Mouse (Mus musculus): ENCODE measurements at regions not wholly inside any gene's neighbourhood (a gene's known extent, or its start where the extent isn't known, plus 50 kb on each side); places are given as distances from the start of the nearest gene placed in this dataset.

DNA sequence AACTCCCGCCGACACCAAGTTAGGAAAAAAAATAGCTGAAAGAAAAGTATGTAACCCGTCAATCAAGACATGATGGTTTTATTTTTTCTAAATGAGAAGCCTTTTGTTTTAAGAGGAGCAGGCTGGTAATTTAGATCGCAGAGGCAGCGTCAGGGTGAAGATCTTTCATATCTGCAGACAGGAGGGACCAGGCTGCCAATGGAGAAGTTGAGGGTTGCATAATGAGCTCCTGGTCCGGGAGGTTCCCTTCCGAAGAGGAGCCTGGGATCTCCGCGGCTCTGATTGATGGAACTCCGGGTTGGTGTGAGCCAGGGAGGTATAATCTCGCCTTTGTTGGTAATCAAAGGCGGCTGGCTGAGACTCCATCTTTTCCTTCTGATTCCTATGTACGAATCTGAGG is 168.8 kb upstream of the Mvb12b start:
- no peak for DNase-seq
- intact Hi-C loops (cut with DNase I; ENCODE audit: low total_unique reads), result no loop called here

DNA sequence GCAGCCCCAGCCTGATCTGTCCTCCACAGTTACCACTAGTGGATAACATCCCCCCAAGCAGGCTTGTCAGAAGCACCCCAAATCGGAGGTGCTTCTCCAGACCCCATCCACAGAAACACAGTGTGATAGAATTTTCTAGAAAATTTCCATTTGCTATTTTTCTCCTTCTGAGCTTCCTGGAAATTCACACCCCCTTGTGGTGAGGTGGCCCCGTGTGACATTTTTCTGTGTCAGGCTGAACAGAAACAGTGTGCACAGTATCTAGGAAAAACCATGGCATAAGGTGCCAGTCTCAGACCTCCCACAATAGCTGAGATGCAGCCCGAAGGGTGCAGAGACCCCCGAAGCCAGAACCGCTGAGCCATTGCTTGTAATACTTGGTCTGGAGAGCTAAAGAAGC is 155.3 kb upstream of the Mvb12b start:
- DNase-seq, result no peak
- intact Hi-C loops (cut with DNase I; ENCODE audit: low total_unique reads), result no loop called here

DNA sequence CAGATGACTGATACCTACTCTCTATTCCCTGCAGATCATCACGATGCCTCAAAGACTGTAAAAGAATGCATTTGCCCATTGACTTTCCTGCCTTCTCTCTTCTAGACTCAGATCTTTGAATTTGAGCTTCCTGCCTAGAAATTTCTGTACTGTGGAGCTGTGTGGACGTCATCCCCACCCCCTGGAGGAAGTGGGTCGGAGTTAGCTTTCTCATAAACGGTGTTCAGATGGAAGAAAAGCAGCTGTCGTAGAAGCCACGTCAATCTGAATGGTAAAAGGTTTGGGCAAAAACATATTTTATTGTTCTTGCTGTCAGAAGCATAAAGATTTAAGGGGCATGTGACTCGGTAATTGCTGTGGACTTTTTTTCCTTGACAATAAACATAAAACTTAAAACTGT is 154.6 kb upstream of the Mvb12b start:
- intact Hi-C loops (cut with DNase I; ENCODE audit: low total_unique reads), result no loop called here
- DNase-seq, result no peak

DNA sequence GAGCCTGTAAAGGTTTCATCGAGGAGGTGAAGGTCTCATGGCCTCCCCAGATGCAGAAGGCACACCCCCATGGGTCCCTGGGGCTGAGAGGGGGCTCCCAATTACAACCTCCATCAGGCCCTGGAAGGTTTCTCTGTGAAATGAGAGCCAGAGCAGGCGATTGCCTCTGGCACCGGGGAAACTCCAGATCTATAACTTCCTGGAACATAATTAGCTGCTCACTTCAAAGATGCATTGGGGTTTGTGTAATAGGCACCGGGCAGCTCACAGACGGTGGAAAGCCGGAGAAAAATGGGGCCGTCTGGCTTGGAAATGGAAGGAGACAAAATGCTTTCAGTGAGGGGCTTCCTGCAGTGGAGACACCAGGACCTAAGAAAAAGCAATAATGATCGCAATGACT is 151.2 kb upstream of the Mvb12b start:
- intact Hi-C loops (cut with DNase I; ENCODE audit: low total_unique reads), result no loop called here
- no peak for DNase-seq

DNA sequence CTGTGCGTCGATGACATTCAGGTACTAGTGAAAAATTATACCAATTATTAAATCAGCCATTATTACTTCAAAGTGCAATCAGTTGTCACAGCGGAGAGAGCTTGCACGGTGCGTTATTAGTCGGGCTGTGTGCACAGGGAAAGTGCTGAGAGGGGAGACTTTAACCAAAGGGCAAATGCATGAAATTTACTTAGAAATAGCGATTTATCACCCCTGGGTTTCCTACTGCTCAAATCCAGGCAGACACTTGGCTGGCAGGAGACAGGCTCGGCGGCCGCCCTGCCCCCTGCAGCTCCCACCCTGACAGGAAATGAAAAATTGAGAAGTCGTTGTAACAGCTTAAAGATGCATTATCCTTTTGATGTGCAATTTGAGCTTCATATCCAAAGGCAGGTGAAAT is 145.5 kb upstream of the Mvb12b start:
- intact Hi-C loops (cut with DNase I; ENCODE audit: low total_unique reads), result no loop called here

DNA sequence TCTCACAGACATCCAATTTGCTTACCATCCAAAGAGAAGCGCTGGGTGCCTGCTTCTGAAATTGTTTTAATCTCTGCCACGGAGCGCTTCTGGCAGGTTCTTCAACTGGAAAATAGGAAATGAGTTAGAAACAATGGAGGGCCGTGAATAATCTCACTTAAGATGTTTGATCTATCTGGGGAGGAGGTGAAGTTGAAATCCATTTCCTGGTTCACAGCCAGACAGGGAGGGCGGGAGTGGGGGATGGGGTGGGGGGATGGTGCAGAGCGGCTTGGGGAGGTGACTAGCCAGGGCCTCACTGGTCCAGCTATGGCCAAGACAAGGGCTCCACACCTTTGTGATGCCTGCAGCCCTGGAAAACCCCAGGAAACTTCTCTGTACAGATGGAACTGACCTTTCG is 143.7 kb upstream of the Mvb12b start:
- no peak for DNase-seq
- intact Hi-C loops (cut with DNase I; ENCODE audit: low total_unique reads), result no loop called here

More for the DNA sequence above, 145.5 kb upstream of the Mvb12b start:
- DNase-seq, result no peak

DNA sequence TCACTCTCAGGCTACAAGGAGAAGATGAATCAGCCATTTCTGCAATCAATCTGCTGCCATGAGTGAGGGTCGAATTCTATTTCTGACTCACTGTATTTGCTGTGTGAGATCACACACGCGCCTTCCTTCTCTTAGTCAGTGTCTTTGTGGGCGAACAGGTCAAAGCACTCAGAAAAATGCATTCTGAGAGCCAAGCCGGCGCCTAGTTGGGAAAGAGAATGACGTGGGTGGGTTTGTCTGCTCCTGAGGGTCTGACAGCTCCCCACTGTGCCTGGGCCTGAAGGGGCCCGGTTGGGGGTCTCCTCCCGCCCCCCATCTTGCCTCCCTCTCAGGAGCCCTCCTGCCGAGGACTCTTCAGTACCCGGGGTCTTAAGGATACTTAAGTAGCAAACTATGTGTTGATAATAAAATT is 143.3 kb upstream of the Mvb12b start:
- DNase-seq, result no peak
- intact Hi-C loops (cut with DNase I; ENCODE audit: low total_unique reads), result no loop called here

DNA sequence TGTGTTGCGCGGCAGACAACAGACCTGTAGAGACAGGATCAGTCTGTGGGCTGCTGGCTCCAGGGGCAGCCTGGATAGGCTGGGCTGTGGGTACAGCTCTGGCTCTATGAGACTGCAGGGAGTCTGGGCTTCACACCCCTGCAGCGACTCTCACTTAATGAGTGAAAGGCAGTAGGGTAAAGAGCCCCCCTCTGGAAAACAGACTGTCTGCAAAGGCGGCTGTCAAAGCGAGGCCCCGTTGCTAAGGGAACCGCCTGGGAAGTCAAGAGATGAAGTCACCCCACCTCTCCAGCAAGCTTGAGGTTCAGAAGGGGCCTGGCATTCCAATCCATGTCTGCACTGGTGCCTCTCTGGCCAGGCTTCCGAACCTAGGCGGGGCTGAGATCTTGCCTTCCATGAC is 139.7 kb upstream of the Mvb12b start:
- intact Hi-C loops (cut with DNase I; ENCODE audit: low total_unique reads), result no loop called here
- no peak for DNase-seq

DNA sequence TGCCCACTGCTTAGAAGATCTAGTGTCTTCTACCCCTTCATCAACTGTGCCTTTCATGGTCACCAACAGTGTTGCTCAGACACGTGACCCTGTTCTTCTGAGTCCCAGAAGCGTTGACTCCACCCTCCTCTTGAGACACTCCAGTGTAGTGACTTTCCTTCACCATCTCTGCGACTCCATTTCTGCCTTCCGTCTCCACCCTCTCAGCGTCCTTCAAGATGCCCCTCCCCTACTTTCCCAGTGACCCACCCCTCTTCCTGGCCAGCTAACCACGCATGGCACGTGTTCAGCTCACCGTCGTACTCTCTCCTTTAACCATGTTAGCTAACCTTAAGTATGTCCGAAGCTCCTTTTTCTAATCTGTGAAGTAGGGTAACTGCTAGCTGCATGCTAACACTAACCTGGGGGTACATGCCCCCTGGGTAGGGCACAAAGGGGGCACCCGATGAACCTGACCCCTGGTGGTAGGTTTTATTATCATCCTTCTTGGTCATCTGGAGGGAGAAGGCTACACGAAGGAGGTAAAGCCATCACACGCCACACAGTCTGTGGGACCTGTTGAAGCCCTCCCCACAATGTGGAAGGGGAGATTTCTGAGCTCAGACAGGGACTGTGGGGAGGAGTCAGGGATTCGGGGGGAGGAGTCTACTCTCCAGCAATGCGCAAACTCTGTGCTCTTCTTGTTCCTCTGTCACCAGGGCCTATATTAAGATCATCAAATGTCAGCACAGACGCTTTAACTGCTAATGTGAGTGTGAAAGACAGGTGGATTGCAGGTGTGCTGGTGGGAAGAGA is 139.0 kb upstream of the Mvb12b start:
- intact Hi-C loops (cut with DNase I; ENCODE audit: low total_unique reads), result no loop called here
- DNase-seq, result no peak

DNA sequence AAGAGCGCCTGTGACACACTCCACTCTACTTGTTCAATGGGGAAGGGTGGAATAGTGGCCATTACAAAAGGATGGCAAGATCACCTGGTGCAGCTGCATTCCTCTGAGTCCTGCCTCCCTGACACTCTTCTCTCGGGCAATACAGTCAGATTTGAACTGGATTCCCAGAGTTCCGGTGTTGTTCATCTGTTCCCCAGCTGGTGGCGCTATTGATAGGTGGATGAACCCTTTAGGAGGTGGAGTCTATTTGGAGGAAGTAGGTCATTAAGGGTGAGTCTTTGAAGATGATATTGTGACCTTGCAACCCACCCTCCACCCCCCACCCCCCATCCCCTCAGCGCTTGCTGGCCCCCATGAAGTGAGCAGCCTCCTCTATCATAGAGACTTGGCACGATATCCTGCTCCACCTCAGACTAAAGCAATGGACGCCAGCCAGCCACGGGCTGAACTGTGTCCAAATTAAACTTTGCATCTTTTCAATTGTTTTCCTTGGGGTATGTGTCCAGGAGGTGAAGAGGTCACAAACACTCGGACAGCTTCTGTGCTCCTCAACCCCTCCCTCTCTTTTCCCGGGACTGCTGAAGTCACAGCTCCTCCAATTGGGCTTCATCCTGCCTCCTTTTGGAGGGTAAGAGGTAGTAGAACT is 138.1 kb upstream of the Mvb12b start:
- DNase-seq, result no peak
- intact Hi-C loops (cut with DNase I; ENCODE audit: low total_unique reads), result no loop called here

DNA sequence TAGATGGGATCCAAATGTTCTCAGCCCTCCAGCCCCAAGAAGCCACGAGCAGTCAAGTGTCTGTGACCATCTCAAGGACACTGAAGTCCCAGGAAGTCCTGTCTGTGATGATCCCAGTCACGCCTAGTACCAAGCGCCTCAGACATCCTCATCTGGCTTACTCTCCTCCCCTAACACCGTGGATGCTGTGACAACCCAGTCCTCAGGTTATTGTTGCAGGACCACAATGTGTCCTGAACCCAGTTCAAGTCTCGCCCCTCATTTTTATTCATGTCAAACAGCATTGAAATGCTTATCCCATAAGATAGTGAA is 129.4 kb upstream of the Mvb12b start:
- no peak for DNase-seq
- intact Hi-C loops (cut with DNase I; ENCODE audit: low total_unique reads), result no loop called here

DNA sequence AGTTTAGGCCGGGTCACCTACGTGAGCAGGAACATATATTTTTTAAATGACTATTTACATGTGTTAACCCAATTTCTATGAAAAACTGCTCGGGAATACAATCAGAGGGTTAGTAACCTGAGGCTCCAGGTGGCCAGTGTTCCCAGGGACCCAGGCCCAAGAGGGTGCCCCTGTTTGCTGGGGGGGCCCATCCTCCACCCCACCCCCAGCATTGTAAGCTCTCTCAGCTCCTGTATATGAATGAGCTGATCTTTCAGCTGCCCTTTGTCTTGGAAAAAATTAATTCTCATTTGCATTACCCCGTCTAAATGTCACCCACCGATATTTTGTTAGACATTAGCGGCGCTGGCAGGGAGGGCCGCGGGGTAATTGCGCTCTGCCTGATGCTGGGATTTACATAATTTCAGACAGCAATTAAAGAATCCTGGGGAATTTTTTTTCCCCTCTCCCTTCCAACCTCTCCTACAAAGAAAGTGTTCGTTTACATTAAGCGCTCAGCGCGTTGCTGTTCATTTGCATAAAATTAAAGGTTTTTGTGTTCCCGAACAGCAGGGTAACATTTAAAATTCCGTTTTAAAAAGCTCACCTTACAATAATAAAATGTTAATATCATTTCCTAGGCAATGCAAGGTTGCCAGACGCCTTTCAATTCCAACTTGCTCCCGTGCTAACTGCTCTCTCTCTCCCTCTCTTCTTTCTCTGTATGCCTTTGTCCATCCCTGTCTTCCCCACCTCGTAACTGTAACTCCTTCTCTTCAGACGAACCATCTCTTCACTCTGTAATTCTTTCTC is 128.8 kb upstream of the Mvb12b start:
- DNase-seq, result no peak
- intact Hi-C loops (cut with DNase I; ENCODE audit: low total_unique reads), result no loop called here

DNA sequence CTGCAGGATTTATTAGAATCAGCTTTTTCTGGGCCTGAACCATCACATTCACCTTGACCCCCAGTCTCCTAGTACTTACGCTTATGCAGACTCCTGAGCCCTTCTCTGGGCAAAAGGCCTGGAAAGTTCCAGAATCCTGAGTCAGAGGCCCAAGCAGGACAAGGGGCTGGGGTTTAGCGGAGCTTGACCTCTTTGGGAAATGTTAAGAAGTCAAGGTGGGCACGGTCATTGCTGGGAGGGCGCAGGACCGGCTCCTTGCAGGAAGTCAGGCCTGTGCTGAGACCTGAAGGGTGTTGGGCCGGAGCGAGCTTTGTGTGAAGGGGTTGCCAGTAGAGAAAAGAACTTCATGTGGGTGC is 127.9 kb upstream of the Mvb12b start:
- intact Hi-C loops (cut with DNase I; ENCODE audit: low total_unique reads), result no loop called here
- no peak for DNase-seq

DNA sequence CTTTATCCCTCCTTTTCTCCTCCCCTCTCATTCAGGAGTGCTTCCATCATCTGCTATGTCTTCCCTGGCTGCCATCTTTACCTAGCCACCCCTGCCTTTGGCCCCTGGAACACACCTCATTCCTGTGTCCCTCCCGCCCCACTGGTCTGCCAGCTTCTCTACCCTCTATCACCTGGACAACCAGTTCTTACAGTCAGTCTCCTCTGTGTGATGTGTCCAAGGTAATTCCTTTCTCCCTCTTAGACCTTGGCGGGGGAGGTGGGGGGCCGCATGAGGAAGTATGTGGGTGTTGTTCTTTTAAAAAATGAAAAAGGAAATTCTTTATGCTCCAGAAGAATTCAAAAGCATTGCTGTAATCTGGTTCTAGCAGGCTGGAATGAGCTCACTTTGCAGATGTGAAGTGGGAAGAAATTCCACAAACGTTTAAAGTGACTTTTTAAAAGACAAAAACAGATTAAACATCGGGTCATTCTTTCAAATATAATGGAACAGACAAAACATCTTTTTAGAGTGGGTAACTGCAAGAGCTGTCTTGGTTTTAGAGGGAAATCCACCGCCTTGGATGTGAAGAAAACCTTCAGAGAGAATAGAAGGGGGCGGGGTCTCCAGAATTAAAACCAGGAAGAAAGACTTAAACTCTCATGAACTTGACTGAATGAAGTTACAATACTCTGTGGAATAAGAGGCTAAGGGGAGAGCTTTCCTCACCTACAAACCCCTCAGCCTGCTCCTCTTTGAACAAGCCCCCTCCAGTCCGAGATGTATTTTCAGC is 127.3 kb upstream of the Mvb12b start:
- intact Hi-C loops (cut with DNase I; ENCODE audit: low total_unique reads), result no loop called here
- no peak for DNase-seq

DNA sequence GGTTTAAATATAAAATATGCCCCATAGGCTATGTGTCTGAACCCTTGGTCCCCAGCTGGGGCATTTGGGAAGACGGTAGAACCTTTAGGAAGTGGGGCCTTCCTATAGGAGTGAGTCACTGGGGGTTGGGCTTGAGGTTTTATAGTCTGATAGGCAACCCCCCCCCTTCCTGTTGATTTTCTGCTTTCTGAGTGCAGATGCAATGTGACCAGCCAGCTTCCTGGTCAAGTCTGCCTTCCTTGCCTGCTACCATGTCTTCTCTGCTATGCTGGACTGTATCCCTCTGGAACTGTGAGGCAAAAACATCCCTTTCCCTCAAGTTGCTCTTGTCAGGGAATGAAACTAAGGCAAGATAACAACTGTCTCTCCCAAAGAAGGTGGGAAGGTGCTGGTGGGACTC is 122.4 kb upstream of the Mvb12b start:
- no peak for DNase-seq
- intact Hi-C loops (cut with DNase I; ENCODE audit: low total_unique reads), result no loop called here

DNA sequence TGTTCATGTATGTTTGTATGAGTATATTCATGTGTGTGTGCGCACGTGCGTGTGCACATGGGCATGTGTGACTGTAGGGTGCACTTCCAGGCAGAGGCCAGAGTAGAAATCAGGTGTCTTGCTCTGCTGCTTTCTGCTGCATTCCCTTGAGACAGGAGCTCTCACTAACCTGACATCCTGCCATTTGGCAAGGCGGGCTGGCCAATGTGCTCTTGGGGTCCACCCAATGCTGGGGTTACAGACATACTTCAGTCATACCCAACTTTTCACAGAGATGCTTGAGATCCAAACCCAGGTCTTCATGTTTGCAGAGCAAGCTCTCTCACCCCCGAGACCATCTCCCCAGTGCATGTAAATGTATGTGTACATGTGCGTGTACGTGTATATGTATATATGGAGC is 120.2 kb upstream of the Mvb12b start:
- intact Hi-C loops (cut with DNase I; ENCODE audit: low total_unique reads), result no loop called here
- no peak for DNase-seq

DNA sequence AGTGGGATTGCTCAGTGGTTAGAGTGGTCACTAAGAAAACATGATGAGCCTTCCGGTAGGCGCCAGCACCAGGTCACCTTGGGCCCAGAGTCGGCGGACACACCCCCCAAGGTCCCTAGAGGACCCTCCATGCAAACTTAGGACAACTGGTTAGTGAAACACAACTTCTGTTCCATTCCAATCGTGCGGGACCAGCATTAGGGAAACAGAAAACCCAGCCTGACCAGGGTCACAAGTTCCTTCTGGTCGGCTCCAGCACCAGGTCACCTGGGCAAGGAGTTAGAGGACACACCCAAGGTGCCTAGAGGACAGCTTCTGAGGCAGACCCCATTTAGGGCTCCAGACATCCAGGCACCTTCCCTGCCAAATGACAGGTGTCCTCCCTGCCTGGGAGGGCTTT is 109.4 kb upstream of the Mvb12b start:
- no peak for DNase-seq
- intact Hi-C loops (cut with DNase I; ENCODE audit: low total_unique reads), result no loop called here

DNA sequence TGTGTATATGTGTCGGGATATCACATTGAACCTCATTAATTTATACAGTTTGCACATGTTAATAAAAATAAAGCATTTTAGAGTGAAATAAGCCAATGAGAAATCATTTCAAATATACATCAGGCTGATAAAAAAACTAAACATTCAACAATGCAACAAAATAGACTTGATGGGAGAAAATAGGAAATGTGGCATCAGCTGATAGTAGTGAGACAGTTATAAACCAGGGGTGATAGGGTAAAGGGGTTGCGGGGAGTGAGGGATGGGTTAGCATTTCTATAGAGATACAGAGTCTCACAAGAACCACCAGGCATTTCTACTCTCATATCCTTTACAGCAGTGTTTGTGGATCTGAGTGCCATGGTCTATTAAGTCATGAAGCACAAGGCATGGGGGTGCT is 108.6 kb upstream of the Mvb12b start:
- intact Hi-C loops (cut with DNase I; ENCODE audit: low total_unique reads), result no loop called here
- no peak for DNase-seq

DNA sequence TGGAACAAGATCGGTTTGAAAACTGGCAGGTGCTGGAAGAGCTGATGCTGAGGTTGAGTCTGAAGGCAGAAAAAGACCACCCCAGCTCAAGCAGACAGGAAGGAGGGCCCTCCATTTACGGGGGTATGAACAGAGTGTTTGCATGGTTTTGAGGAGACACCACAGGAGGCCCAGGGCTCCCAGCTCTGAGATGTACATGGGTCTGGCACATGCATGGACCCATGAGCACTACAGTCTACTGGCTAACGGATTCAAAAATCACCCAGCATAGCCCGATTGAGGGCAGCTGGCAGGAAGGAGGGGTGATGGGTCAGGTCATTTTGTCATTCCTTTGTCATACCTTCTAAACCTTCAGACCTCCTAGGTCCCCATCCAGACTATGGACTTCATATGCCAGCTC is 103.6 kb upstream of the Mvb12b start:
- intact Hi-C loops (cut with DNase I; ENCODE audit: low total_unique reads), result no loop called here
- no peak for DNase-seq

DNA sequence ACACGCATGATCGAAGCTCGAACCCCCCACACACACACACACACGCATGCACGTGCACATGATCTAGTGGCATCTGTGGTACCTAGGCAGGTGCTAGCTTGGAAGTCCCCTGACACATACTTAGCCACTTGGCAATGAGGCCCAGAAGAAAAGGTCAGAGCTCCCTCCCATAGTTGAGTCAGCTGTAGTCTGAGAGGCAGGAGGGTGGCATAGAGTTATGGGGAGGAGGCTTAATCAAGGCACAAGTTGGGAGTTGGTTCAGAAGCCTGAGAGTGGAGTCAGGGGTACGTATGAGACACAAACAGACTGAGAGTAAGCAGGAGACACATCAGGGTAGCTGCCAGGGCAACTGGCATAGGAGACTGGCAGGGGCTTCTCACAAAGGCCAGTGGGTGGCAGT is 103.0 kb upstream of the Mvb12b start:
- intact Hi-C loops (cut with DNase I; ENCODE audit: low total_unique reads), result no loop called here
- DNase-seq, result no peak
